Mouse (Mus musculus): ENCODE measurements around the gene Tnfrsf14. TPM values are rescaled to one million over a fixed set of nuclear protein-coding genes. Genes with fewer than 3 reads are reported as not detected.
A peak's percentile ranks its signal among the peaks of the same experiment; 100 is the strongest.

Gene Tnfrsf14
- polyA plus RNA-seq, 1 experiment from 2014 or later = 1.0 TPM

DNA sequence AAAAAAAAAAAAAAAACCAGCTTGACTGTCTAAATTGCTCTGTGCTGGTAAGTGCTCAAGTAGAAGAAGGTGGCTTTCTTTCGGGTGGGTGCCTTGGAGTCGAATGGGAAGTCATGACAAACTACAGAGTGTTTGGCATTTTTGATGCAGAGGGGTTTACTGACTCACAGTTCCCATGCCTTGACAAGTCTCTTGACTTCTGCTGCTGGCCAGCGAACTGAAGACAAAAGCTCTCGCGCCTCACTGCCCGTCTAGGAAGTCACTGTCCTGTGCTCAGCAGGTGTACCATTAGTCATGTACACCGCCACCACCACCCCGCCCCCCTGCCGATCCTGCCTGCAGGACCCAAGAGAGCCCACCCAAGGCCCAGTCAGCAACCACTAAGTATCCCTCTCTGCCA, 28.2 kb upstream of the Tnfrsf14 start:
- Histone ChIP-seq H3K27me3 (ENCODE audit: control insufficient read depth, insufficient read depth, low read length) (peaks cover 17% of the 10 kb centered on the region), H3K4me3 (ENCODE audit: low read depth, low read length) (no peak overlapping the region), H3K27ac (ENCODE audit: low read depth, low read length) (no peak overlapping the region), H3K9me3 (ENCODE audit: control insufficient read depth, low read length) (no peaks in the 10 kb centered on the region), H3K9ac (ENCODE audit: low read depth, low read length) (no peak overlapping the region), H3K4me2 (replicated peaks; ENCODE audit: low read depth, low read length) (no peak overlapping the region; the same call in 1 of the 2 replicates), H3K4me1 (replicated peaks; ENCODE audit: control insufficient read depth, insufficient read depth, low read length) (peaks cover 43% of the 10 kb centered on the region), H3K36me3 (ENCODE audit: control insufficient read depth, insufficient read depth, low read length) (no peaks in the 10 kb centered on the region)
- WGBS = 16% methylated on average over 9 of the region's 9 CpGs
- DNase-seq (ENCODE audit: low spot score) (no peak), ATAC-seq (ENCODE audit: low FRiP score) (no peak)

DNA sequence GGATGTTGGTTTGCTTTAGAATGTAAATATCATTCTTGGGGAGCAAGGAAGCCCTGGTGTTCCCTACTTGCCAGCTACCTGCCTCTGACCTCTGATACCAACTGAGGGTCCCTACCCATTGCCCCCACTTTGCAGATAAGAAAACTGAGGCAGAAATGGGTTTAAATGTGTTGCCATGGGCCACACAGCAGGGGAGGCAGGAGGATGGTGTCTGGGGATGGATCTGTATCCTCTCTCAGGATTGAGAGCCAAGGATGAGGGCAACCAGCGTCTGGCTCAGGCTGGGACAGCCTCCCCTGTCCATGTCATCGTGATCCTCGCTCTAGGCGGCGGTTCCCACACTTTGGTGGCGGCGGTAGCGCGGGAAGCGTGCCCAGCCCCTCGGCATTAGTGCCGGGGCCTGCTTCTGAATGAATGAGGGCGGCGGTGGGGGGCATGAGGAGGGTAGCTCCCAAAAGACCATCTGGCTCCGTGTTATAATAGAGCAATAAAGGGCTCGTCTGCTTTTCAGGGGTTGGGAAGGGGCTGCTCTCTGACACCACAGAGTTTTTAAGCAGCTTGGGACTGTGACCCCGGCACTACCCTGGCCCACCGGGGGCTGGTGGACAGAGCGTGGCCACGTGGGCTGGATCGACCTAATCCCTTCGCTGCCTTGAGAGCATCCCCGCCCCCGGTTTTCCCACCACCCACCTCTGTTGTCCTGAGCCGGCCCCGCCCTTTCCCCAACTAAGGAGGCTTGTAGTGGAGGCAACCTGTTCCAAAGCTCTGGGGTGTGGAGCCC, 24.3 kb upstream of the Tnfrsf14 start:
- ATAC-seq (ENCODE audit: low FRiP score) = peak; percentile 80
- no peak overlapping the region for H3K4me3 ChIP-seq (ENCODE audit: low read depth, low read length)
- peak; percentile 81 for DNase-seq (ENCODE audit: low spot score)
- peak overlapping the region; percentile 26; the same call in 1 of the 2 replicates for H3K4me2 ChIP-seq (replicated peaks; ENCODE audit: low read depth, low read length)
- 2% methylated on average over 26 of the region's 26 CpGs for WGBS
- peaks cover 13% of the 10 kb centered on the region for H3K27me3 ChIP-seq (ENCODE audit: control insufficient read depth, insufficient read depth, low read length)
- no peaks in the 10 kb centered on the region for H3K36me3 ChIP-seq (ENCODE audit: control insufficient read depth, insufficient read depth, low read length)
- no peaks in the 10 kb centered on the region for H3K9me3 ChIP-seq (ENCODE audit: control insufficient read depth, low read length)
- H3K27ac ChIP-seq (ENCODE audit: low read depth, low read length) = peak overlapping the region; percentile 19
- H3K9ac ChIP-seq (ENCODE audit: low read depth, low read length) = no peak overlapping the region
- peaks cover 26% of the 10 kb centered on the region for H3K4me1 ChIP-seq (replicated peaks; ENCODE audit: control insufficient read depth, insufficient read depth, low read length)

DNA sequence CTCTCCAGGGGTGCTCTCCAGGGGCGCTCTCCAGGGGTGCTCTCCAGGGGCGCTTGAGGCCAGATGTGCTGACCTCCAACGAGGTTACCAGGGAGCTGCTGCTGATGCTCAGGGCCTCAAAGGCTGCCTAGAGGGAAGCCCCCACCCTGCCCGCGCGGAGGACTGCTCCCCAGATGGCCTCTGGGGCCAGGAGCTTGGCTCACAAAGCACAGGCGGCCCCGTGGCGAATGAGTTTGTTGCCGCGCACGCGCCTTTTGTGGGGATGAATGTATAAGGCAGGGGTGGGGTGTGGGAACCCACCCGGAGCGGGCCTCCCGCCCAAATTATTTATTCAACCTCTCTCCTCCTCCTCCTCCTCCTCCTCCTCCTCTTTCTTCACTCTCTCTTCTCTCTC, 21.2 kb upstream of the Tnfrsf14 start:
- Histone ChIP-seq H3K27me3 (ENCODE audit: control insufficient read depth, insufficient read depth, low read length) (peaks cover 10% of the 10 kb centered on the region), H3K9me3 (ENCODE audit: control insufficient read depth, low read length) (no peaks in the 10 kb centered on the region), H3K4me3 (ENCODE audit: low read depth, low read length) (no peak overlapping the region), H3K27ac (ENCODE audit: low read depth, low read length) (peak overlapping the region; percentile 81), H3K4me1 (replicated peaks; ENCODE audit: control insufficient read depth, insufficient read depth, low read length) (peaks cover 18% of the 10 kb centered on the region), H3K9ac (ENCODE audit: low read depth, low read length) (0 out of 2 replicates have a peak overlapping the region, but pooled peaks have one; percentile 15), H3K4me2 (replicated peaks; ENCODE audit: low read depth, low read length) (no peak overlapping the region; the same call in 1 of the 2 replicates), H3K36me3 (ENCODE audit: control insufficient read depth, insufficient read depth, low read length) (no peaks in the 10 kb centered on the region)
- peak; percentile 4; the same call in 1 of the 2 replicates for ATAC-seq (ENCODE audit: low FRiP score)
- WGBS = 3% methylated on average over 16 of the region's 16 CpGs
- peak; percentile 74 for DNase-seq (ENCODE audit: low spot score)

DNA sequence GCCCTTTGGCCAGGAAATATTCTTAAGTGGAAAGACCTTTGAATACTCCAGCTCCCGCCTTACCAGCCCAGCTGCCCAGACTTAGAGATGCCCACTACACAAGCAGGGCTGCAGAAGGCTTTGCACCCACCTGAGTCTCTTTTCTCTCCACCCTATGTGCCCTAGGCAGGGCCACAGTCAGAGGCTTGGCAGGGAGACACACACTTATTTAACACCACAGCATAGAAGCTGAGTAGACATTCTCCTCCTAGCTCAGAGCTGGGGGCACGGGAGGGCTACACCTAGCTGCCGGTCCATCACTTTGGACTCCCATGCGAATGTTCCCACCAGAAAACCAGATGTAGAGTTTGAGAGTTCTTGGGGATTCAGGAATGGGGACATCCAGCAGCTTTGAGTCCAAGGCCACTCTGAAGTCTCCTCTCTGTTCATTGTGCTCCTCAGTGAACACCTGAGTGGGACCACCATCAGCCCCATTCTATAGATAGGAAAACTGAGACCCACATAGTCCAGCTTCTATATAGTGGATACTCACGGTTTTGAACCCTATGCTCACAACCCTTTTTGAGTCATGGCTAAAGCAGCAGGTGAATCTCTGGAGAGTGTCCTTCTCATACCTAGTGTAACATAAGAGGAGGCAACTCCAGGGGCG, 20.7 kb upstream of the Tnfrsf14 start:
- no peak for ATAC-seq (ENCODE audit: low FRiP score)
- peak overlapping the region; percentile 23 for H3K4me2 ChIP-seq (replicated peaks; ENCODE audit: low read depth, low read length)
- H3K27me3 ChIP-seq (ENCODE audit: control insufficient read depth, insufficient read depth, low read length) = peaks cover 10% of the 10 kb centered on the region

DNA sequence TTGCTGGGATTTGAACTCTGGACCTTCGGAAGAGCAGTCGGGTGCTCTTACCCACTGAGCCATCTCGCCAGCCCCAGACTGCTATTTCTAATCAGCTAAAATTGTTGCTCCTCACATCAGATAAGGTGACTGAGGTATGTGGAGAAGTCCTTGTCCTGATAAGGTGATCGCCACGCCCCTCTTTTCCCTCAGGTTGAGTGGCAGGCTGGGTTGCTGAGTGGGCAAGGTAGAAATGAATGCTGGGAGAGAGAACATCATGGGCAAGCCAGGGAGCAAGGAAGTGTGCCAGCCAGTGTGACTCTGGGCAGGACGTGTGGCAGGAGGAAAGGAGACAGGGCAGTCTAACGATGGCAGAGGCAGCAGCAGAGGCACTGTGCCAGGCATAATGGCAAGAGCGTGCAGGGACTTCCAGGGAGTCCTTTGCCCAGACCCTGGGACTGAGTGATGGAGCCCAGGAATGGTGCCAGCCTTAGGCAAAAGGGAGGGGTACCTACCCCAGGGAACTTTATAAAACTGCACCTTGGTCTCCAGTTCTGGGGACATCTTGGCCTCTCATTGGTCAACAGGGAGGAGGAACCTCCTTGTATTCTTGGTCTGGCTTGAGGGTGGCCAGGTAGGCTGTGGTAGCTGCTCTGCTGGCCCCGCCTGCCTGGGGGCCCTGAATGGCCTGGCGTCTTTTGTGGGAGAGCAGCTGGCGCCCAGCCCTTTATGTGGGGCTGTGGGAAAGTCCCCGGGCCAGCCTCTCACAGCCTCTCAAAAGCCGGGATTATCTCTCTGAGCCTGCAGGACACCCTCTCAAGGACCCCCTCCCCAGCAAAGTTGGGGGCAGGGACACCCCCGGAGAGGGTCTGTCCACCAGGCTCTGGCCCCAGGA, 19.9 kb upstream of the Tnfrsf14 start:
- no peaks in the 10 kb centered on the region for H3K9me3 ChIP-seq (ENCODE audit: control insufficient read depth, low read length)
- ATAC-seq (ENCODE audit: low FRiP score) = 0 out of 2 replicates have a peak, but pooled peaks have one; percentile 15
- no peak overlapping the region for H3K4me3 ChIP-seq (ENCODE audit: low read depth, low read length)
- H3K4me1 ChIP-seq (replicated peaks; ENCODE audit: control insufficient read depth, insufficient read depth, low read length) = peaks cover 19% of the 10 kb centered on the region
- peak overlapping the region; percentile 81 for H3K27ac ChIP-seq (ENCODE audit: low read depth, low read length)
- no peaks in the 10 kb centered on the region for H3K36me3 ChIP-seq (ENCODE audit: control insufficient read depth, insufficient read depth, low read length)
- peak; percentile 55 for DNase-seq (ENCODE audit: low spot score)
- peaks cover 8% of the 10 kb centered on the region for H3K27me3 ChIP-seq (ENCODE audit: control insufficient read depth, insufficient read depth, low read length)
- 49% methylated on average over 14 of the region's 14 CpGs for whole genome bisulfite sequencing
- peak overlapping the region; percentile 23 for H3K4me2 ChIP-seq (replicated peaks; ENCODE audit: low read depth, low read length)
- H3K9ac ChIP-seq (ENCODE audit: low read depth, low read length) = no peak overlapping the region

More for the DNA sequence above, 20.7 kb upstream of the Tnfrsf14 start:
- Histone ChIP-seq H3K4me3 (ENCODE audit: low read depth, low read length) (no peak overlapping the region), H3K27ac (ENCODE audit: low read depth, low read length) (peak overlapping the region; percentile 81), H3K4me1 (replicated peaks; ENCODE audit: control insufficient read depth, insufficient read depth, low read length) (peaks cover 18% of the 10 kb centered on the region), H3K9me3 (ENCODE audit: control insufficient read depth, low read length) (no peaks in the 10 kb centered on the region), H3K9ac (ENCODE audit: low read depth, low read length) (0 out of 2 replicates have a peak overlapping the region, but pooled peaks have one; percentile 19), H3K36me3 (ENCODE audit: control insufficient read depth, insufficient read depth, low read length) (no peaks in the 10 kb centered on the region)
- DNase-seq (ENCODE audit: low spot score) = no peak
- 52% methylated on average over 6 of the region's 6 CpGs for WGBS

DNA sequence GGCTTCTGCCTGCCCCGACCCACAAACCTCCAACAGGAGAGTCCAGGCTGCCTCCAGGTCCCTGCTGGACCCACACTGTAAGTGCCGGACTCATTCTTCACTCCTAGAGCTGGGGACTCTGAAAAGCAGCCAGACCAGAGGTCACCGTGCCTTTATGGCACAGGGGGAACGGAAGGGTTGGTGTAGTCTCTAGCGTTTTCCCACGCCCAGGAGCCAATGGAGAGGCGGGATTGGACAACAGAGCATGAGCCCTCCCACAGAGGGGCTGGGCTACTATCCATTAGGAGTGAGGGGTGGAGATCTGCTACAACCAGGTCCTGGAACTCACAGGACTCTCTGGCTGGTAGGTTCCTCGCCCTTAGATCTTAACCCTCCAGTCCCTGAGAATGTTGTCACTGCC, 18.0 kb upstream of the Tnfrsf14 start:
- H3K27me3 ChIP-seq (ENCODE audit: control insufficient read depth, insufficient read depth, low read length) = peaks cover 8% of the 10 kb centered on the region
- WGBS = 3% methylated on average over 8 of the region's 8 CpGs
- peak; percentile 87 for DNase-seq (ENCODE audit: low spot score)
- H3K4me3 ChIP-seq (ENCODE audit: low read depth, low read length) = peak overlapping the region; percentile 34
- H3K9ac ChIP-seq (ENCODE audit: low read depth, low read length) = peak overlapping the region; percentile 41; the same call in 1 of the 2 replicates
- peak overlapping the region; percentile 43 for H3K27ac ChIP-seq (ENCODE audit: low read depth, low read length)
- H3K4me2 ChIP-seq (replicated peaks; ENCODE audit: low read depth, low read length) = peak overlapping the region; percentile 52
- peak; percentile 83 for ATAC-seq (ENCODE audit: low FRiP score)
- H3K36me3 ChIP-seq (ENCODE audit: control insufficient read depth, insufficient read depth, low read length) = no peaks in the 10 kb centered on the region
- H3K4me1 ChIP-seq (replicated peaks; ENCODE audit: control insufficient read depth, insufficient read depth, low read length) = peaks cover 10% of the 10 kb centered on the region; the same call in 1 of the 2 replicates
- H3K9me3 ChIP-seq (ENCODE audit: control insufficient read depth, low read length) = no peaks in the 10 kb centered on the region

DNA sequence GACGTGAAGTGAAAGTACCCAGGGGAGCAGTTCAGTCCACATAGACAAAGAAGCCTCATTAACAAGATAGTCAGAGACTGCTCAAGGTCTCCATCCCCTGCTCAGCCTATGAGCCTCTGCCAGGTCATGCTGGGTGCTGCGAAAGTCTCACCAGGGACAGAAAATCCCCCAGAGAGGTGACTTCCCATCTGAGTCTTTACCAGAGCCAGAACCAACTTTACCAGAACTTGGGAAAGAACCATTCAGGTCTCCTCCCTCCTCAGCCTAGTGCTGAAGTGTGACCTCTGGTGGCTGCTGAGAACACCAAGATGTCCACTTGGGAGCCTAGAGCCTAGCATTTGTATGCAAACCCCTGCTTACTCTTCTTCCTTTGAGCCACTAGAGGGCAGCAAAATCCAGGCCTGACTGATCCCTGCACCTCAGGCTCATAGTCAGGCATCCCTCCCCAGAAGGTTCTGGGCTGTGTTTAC, 15.8 kb upstream of the Tnfrsf14 start:
- peaks cover 10% of the 10 kb centered on the region; the same call in 1 of the 2 replicates for H3K4me1 ChIP-seq (replicated peaks; ENCODE audit: control insufficient read depth, insufficient read depth, low read length)
- H3K36me3 ChIP-seq (ENCODE audit: control insufficient read depth, insufficient read depth, low read length) = no peaks in the 10 kb centered on the region
- no peak overlapping the region for H3K4me2 ChIP-seq (replicated peaks; ENCODE audit: low read depth, low read length)
- WGBS = 9% methylated on average over 2 of the region's 2 CpGs
- H3K27me3 ChIP-seq (ENCODE audit: control insufficient read depth, insufficient read depth, low read length) = peaks cover 3% of the 10 kb centered on the region; the same call in 1 of the 2 replicates
- DNase-seq (ENCODE audit: low spot score) (peak; percentile 86), ATAC-seq (ENCODE audit: low FRiP score) (peak; percentile 66)
- H3K27ac ChIP-seq (ENCODE audit: low read depth, low read length) = no peak overlapping the region
- H3K9me3 ChIP-seq (ENCODE audit: control insufficient read depth, low read length) = no peaks in the 10 kb centered on the region
- H3K4me3 ChIP-seq (ENCODE audit: low read depth, low read length) = no peak overlapping the region
- no peak overlapping the region for H3K9ac ChIP-seq (ENCODE audit: low read depth, low read length)
